Mouse (Mus musculus): ENCODE measurements around the gene Fam160b1. TPM values are rescaled to one million over a fixed set of nuclear protein-coding genes. Genes with fewer than 3 reads are reported as not detected.

Fam160b1 gene
- total and polyA plus RNA-seq, 3 experiments: 4.4 to 7.7 (median 4.8) TPM

DNA sequence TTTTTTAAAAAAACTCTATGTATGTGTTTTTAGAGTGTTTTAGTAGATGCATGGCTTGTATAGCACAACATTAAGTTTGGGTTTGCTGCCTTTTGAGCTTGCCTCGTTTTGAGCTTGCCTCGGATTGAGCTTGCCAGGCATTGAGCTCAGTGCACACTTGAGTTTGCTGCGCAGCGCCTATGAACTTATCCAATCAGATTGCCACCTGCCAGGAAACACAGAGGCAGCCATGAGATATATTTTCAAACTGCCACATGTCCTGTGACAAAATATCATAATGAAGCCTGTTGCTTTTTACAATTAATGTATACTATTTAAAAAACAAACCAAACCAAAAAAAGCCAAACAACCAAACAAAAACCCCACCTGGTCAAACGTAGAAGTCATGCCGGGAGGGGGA lies 29.2 kb upstream of the Fam160b1 start:
- dilution Hi-C loops (cut with MboI; ENCODE audit: extremely low pct_ligation_motif_present, extremely low pct_unique_long_range_greater_than_20kb, low sequenced_read_pairs) (no loop called here), in situ Hi-C loops (cut with MboI; ENCODE audit: low pct_ligation_motif_present, low pct_unique_long_range_greater_than_20kb, low sequenced_read_pairs) (no loop called here)
- H3K9ac ChIP-seq (ENCODE audit: insufficient read depth, low read depth): no peak overlapping the region
- H3K27me3 ChIP-seq (replicated peaks): no peaks in the 10 kb centered on the region
- H3K4me2 ChIP-seq (ENCODE audit: insufficient read depth, low read depth, poor library complexity, severe bottlenecking): no peak overlapping the region
- H3K4me1 ChIP-seq (ENCODE audit: control insufficient read depth in 1 of 2, insufficient read depth in 2 of 2): no peaks in the 10 kb centered on the region
- H3K9me3 ChIP-seq (replicated peaks; ENCODE audit: low read length): no peaks in the 10 kb centered on the region
- H3K79me2 ChIP-seq (replicated peaks; ENCODE audit: control insufficient read depth, extremely low read depth, insufficient read depth, poor library complexity, severe bottlenecking): no peaks in the 10 kb centered on the region
- no peak overlapping the region for H3K27ac ChIP-seq (ENCODE audit: insufficient read depth, low read depth)
- DNase-seq (ENCODE audit: extremely low read depth): no peak
- H3K36me3 ChIP-seq (replicated peaks in 1 of 2; ENCODE audit: control insufficient read depth in 1 of 2, insufficient read depth in 1 of 2, low read length in 1 of 2): no peaks in the 10 kb centered on the region
- no peak overlapping the region for H3K4me3 ChIP-seq (replicated peaks in 1 of 3; ENCODE audit: low read depth in 2 of 3, low read length in 2 of 3, poor library complexity in 1 of 3)
- TF ChIP-seq UBTF (IDR thresholded peaks at IDR 0.05; ENCODE audit: low read depth, low read length) (no peak), ZMIZ1 (IDR thresholded peaks at IDR 0.05; ENCODE audit: low read depth, low read length) (no peak), USF1 (IDR thresholded peaks at IDR 0.05; ENCODE audit: low read depth, low read length) (no peak), ZNF384 (IDR thresholded peaks at IDR 0.05; ENCODE audit: low read depth, low read length) (no peak), USF2 (conservative IDR thresholded peaks at IDR 0.05; ENCODE audit: low read depth, low read length) (no peak), MAFK (IDR thresholded peaks at IDR 0.05; ENCODE audit: insufficient replicate concordance, low read length) (no peak), POLR2AphosphoS2 (IDR thresholded peaks at IDR 0.05; ENCODE audit: low read depth, low read length) (no peak), ELF1 (IDR thresholded peaks at IDR 0.05; ENCODE audit: low read depth, low read length) (no peak), NRF1 (IDR thresholded peaks at IDR 0.05; ENCODE audit: low read depth, low read length) (no peak), MXI1 (IDR thresholded peaks at IDR 0.05; ENCODE audit: low read depth, low read length) (no peak), SIN3A (IDR thresholded peaks at IDR 0.05; ENCODE audit: low read length) (no peak), MEF2A (IDR thresholded peaks at IDR 0.05; ENCODE audit: borderline replicate concordance, low read depth, low read length) (no peak), HCFC1 (IDR thresholded peaks at IDR 0.05; ENCODE audit: low read depth, low read length) (no peak), GABPA (IDR thresholded peaks at IDR 0.05; ENCODE audit: insufficient replicate concordance, low read depth, low read length) (no peak)

DNA sequence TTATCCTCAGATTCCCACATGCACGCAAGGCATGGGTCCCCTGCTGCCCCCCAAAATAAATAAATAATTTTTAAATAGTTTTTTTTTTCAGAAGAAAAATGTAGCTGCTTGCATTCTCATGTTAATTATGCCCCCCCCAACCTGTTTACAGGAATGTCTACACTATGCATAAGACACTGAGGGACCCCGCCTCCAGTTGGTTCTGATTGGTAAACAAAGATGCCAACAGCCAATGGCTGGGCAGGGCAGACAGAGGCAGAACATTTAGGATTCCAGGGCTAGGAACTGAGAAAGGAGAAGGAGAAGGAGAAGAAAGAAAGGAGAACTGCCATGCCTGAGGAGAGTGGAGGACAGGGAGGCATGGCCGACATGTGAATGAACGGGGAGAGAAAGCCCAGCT lies 27.1 kb upstream of the Fam160b1 start:
- Histone ChIP-seq H3K9me3 (replicated peaks; ENCODE audit: low read length) (no peaks in the 10 kb centered on the region), H3K9ac (ENCODE audit: insufficient read depth, low read depth) (no peak overlapping the region), H3K27ac (ENCODE audit: insufficient read depth, low read depth) (no peak overlapping the region), H3K4me2 (ENCODE audit: insufficient read depth, low read depth, poor library complexity, severe bottlenecking) (no peak overlapping the region), H3K4me3 (replicated peaks in 1 of 3; ENCODE audit: low read depth in 2 of 3, low read length in 2 of 3, poor library complexity in 1 of 3) (no peak overlapping the region), H3K4me1 (ENCODE audit: control insufficient read depth in 1 of 2, insufficient read depth in 2 of 2) (no peaks in the 10 kb centered on the region), H3K79me2 (replicated peaks; ENCODE audit: control insufficient read depth, extremely low read depth, insufficient read depth, poor library complexity, severe bottlenecking) (no peaks in the 10 kb centered on the region), H3K36me3 (replicated peaks in 1 of 2; ENCODE audit: control insufficient read depth in 1 of 2, insufficient read depth in 1 of 2, low read length in 1 of 2) (no peaks in the 10 kb centered on the region), H3K27me3 (replicated peaks) (no peaks in the 10 kb centered on the region)
- in situ Hi-C loops (cut with MboI; ENCODE audit: low pct_ligation_motif_present, low pct_unique_long_range_greater_than_20kb, low sequenced_read_pairs): no loop called here
- DNase-seq (ENCODE audit: extremely low read depth): no peak
- TF ChIP-seq IRF4 (IDR thresholded peaks at IDR 0.05; ENCODE audit: low read depth, low read length) (no peak), EP300 (IDR thresholded peaks at IDR 0.05; ENCODE audit: low read length) (no peak), KAT2A (IDR thresholded peaks at IDR 0.05; ENCODE audit: insufficient replicate concordance, low read length) (no peak), MAX (IDR thresholded peaks at IDR 0.05; ENCODE audit: low read length) (no peak), ZC3H11A (IDR thresholded peaks at IDR 0.05; ENCODE audit: low read depth, low read length) (no peak), ELF1 (IDR thresholded peaks at IDR 0.05; ENCODE audit: low read depth, low read length) (no peak), SMC3 (IDR thresholded peaks at IDR 0.05; ENCODE audit: low read depth, low read length) (no peak), TBP (conservative IDR thresholded peaks at IDR 0.05; ENCODE audit: low read depth, low read length) (no peak), ZNF384 (IDR thresholded peaks at IDR 0.05; ENCODE audit: low read depth, low read length) (no peak), GABPA (IDR thresholded peaks at IDR 0.05; ENCODE audit: insufficient replicate concordance, low read depth, low read length) (no peak), MAFK (IDR thresholded peaks at IDR 0.05; ENCODE audit: insufficient replicate concordance, low read length) (no peak), CHD1 (IDR thresholded peaks at IDR 0.05; ENCODE audit: low read depth, low read length) (no peak), POLR2A (IDR thresholded peaks at IDR 0.05; ENCODE audit: low read depth, low read length) (no peak), MXI1 (IDR thresholded peaks at IDR 0.05; ENCODE audit: low read depth, low read length) (no peak), USF1 (IDR thresholded peaks at IDR 0.05; ENCODE audit: low read depth, low read length) (no peak), CHD2 (IDR thresholded peaks at IDR 0.05; ENCODE audit: low read length) (no peak)
- dilution Hi-C loops (cut with MboI; ENCODE audit: extremely low pct_ligation_motif_present, extremely low pct_unique_long_range_greater_than_20kb, low sequenced_read_pairs): no loop called here
